Mouse (Mus musculus): Measurements from ENCODE around the gene Ccdc83. TPM values are rescaled to one million over a fixed set of nuclear protein-coding genes. Genes with fewer than 3 reads are reported as not detected.

The Ccdc83 gene
- polyA plus RNA-seq, 1 experiment from 2014 or later: not detected

GRCm38 (mm10) chr7:90200251-90200650, 65.3 kb downstream of the Ccdc83 start:
- H3K4me3 ChIP-seq: no peak overlapping the region
- no peak overlapping the region for H3K27ac ChIP-seq
- no peaks in the 10 kb centered on the region; the same call in 1 of the 2 replicates for H3K4me1 ChIP-seq
- H3K36me3 ChIP-seq (replicated peaks): peaks cover 65% of the 10 kb centered on the region
- 93% methylated on average over 5 of the region's 5 CpGs for WGBS
- no peaks in the 10 kb centered on the region for H3K9me3 ChIP-seq
- no peak for DNase-seq (ENCODE audit: extremely low spot score, low spot score)
- H3K27me3 ChIP-seq (ENCODE audit: poor library complexity, severe bottlenecking): no peaks in the 10 kb centered on the region

DNA sequence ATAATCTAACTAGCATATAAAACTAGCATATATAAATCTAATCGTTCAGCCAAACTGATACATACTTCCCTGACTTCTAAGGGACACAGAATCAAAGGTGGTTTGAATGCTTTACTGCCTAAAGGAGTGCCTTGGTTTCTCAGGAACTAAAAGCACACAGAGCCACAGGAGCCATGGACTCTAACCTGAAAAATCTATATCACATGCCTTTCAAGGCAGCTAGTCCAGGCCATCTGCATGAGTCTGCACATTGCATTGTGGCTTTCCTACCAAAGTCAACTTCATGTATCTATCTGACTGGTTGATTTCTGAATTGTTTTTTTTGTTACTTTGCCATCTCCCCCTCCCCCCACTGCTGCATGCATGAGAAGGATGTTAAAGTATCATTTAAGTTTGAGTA, 84.9 kb downstream of the Ccdc83 start:
- DNase-seq (ENCODE audit: extremely low spot score, low spot score): no peak
- WGBS: 87% methylated on average over 1 of the region's 1 CpGs
- peaks cover 71% of the 10 kb centered on the region for H3K36me3 ChIP-seq (replicated peaks)

GRCm38 (mm10) chr7:90175576-90175975, 90.0 kb downstream of the Ccdc83 start:
- H3K4me1 ChIP-seq: no peaks in the 10 kb centered on the region
- 90% methylated on average over 2 of the region's 2 CpGs for WGBS
- H3K9me3 ChIP-seq: no peaks in the 10 kb centered on the region
- H3K36me3 ChIP-seq (replicated peaks): peaks cover 85% of the 10 kb centered on the region
- no peak for DNase-seq (ENCODE audit: extremely low spot score, low spot score)
- H3K4me3 ChIP-seq: no peak overlapping the region
- no peak overlapping the region for H3K27ac ChIP-seq
- no peaks in the 10 kb centered on the region for H3K27me3 ChIP-seq (ENCODE audit: poor library complexity, severe bottlenecking)

More for the DNA sequence above, 84.9 kb downstream of the Ccdc83 start:
- Histone ChIP-seq H3K4me1 (no peaks in the 10 kb centered on the region), H3K4me3 (no peak overlapping the region), H3K9me3 (no peaks in the 10 kb centered on the region), H3K27me3 (ENCODE audit: poor library complexity, severe bottlenecking) (no peaks in the 10 kb centered on the region), H3K27ac (no peak overlapping the region)

Other genes starting within 250 kb of the Ccdc83 start
- gene Picalm, start 135.6 kb downstream of the Ccdc83 start, polyA plus RNA-seq (2016; fragmentation: Nextera tagmentation; extraction: Ambion mirVana): 22.9 and 25.0 TPM in 2 replicates
- 1.5 and 2.0 TPM in 2 replicates for gene Sytl2, start 36.5 kb upstream of the Ccdc83 start, polyA plus RNA-seq (2016; fragmentation: Nextera tagmentation; extraction: Ambion mirVana)
- gene Ccdc89, start 160.8 kb upstream of the Ccdc83 start, polyA plus RNA-seq (2016; fragmentation: Nextera tagmentation; extraction: Ambion mirVana): 2.4 and 2.5 TPM in 2 replicates
- gene Crebzf, start 177.0 kb upstream of the Ccdc83 start, polyA plus RNA-seq (2016; fragmentation: Nextera tagmentation; extraction: Ambion mirVana): 21.8 and 24.2 TPM in 2 replicates
- gene Tmem126a, start 191.5 kb upstream of the Ccdc83 start, polyA plus RNA-seq (2016; fragmentation: Nextera tagmentation; extraction: Ambion mirVana): 135 and 140 TPM in 2 replicates
- 31.6 and 32.9 TPM in 2 replicates for gene Tmem126b, start 210.2 kb upstream of the Ccdc83 start, polyA plus RNA-seq (2016; fragmentation: Nextera tagmentation; extraction: Ambion mirVana)
- gene Dlg2, start 210.9 kb upstream of the Ccdc83 start, polyA plus RNA-seq (2016; fragmentation: Nextera tagmentation; extraction: Ambion mirVana): 0.95 and 0.96 TPM in 2 replicates

Measured in forebrain, embryonic 10.5 days (tissue).